Mouse (Mus musculus) kidney, adult 8-10 months (tissue): Measurements from ENCODE around the gene Parm1.
A peak's percentile ranks its signal among the peaks of the same experiment; 100 is the strongest.

Source experiments
- DNase-seq, 2 experiments: peaks; one replicate each; pipeline ENCODE4 v3.0.0; 2022

Gene Parm1

DNA sequence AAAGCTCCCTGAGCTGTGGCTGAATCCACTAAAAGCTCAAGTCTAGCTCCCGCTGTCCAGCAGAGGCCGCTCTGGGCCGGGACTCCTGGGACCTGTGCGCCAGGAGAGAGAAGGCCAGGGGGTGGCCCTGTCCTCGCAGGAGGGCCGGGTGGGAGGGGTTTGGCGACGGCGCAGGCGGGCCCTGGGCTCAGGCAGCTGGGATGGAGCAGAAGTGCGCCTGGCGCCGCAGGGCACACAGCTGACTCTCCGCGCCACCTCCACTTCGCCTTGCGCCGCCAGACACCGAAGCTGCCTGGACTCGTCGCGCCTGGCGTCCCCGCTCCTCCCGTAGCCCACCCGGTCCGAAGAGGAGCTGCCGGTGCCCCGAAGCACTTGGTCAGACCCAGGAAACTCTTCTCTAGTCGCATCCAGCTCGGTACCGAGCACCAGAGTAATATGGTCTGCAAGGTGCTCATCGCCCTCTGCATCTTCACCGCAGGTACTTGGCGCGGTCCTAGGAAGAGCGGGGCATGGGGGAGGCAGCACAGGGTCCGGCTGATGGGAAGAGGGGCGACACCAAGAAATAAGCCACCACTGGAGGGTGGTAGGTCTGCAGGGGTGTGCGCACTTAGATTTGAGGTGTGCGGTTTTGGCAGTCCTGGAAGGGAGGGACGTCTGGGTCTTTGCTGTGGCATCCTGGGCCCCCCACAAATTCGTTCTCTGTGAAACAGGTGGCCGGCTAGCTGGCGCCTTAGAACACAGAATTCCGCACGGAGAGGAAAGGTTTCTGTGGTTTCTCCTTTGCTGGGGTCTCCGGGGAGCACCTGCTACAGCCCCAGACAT, at the start of gene Parm1:
TSS of gene Parm1 (plus strand) at position 136 of the 822 bp plus-strand sequence.
- peak; percentile 66 to 72 for DNase-seq

DNA sequence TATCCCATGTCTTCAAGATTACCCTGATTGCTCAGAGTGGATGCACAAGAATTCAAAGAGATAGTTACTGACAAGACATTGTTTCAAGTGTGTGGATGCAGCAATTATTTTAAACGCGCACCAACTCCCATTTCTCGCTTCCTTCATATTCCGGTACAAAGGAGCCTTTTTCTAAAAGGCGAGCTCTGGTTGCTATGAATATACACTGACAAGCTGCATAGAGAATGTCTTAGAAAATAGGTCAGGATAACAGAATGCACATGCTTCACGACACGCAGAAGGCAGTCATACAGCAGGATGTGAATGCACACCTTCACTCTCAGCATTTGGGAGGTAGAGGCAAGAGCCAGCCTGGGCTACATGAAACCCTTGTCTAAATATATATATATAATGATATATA, 42.2 kb upstream of the Parm1 start:
- DNase-seq, result no peak

DNA sequence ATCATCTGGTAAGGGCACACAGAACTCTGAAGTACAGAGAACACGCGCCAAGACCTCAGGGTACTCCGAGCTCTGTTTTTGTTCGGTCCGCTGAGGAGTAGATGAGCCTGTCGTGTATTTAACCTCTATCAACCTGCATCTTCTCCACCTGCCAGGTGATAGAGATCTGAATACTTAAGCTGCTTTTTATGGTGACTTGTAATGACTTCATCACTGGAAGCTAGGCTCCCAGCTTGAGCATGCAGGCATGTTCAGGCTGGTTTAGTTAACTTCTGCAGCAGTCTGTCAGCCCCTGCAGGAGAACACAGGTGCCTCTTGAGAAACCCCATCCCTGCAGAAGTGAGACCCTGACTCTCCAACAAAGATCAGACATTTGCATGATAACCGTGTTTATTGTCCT, 40.6 kb upstream of the Parm1 start:
- DNase-seq, result no peak

DNA sequence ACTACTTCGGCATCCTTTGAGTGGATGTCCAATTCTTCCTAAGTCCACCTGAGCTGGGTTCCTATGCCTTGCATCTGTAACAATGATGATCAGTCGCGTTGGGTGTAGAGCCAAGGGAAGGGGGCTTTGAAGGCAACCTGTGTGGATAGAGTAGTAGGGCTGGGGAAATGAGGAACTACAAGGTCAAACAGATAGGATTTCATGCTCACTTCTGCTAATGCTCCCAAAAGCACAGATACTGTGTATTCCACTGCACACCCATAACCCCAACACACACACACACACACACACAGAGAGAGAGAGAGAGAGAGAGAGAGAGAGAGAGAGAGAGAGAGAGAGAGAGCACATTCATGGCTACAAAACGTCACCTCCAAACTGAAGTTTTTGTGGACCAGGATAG, 38.7 kb upstream of the Parm1 start:
- DNase-seq, result no peak

DNA sequence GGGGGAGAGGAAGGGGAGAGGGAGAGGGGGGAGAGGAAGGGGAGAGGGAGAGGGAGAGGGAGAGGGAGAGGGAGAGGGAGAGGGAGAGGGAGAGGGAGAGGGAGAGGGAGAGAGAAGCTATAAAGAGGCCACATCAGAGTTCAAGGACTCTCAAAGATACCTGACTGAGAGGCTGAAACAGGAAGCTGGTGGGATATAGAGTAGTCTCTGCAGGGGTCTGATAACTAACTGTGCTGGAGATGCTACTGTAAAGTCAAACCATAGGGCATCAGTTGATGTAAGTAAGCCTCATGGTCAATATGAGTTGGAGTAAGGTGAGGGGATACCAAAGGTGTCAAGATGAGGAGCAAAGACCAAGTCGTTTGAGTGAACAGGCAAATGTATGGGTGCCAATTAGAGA, 37.3 kb upstream of the Parm1 start:
- no peak for DNase-seq

DNA sequence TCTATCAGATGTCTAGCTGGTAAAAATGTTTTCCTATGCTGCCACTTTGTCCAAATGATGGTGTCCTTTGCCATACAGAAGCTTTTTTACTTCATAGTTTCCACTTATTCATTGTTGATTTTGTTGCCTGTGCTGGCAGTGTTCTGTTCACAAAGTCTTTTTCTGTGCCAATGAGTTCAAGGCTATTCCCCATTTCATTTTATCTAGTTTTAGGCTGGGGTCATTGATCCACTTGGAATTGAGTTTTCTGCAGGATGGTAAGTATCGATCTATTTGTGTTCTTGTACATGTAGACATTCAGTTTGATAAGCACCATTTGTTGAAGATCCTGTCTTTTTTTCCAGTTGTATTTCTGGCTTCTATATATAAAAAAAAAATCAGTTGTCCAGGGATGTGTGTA, 33.1 kb upstream of the Parm1 start:
- DNase-seq, result no peak

DNA sequence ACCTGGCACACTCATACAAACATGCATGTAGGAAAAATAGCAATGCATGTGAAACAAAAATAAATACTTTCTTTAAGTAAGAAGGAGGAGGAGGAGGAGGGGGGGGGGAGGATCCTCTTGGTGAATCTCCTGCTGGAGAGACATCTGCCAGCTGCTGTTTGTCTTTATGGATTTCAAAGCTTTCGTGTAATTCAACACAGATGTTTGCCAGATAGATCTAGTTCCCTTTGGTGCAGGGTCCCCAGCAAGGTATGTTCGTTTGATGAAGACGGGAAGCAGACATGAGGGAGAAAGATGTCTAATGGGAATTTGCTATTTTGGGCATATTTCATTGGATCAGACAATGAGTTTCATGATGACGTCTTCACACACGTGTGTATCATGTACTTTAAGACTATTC, 23.0 kb upstream of the Parm1 start:
- DNase-seq, result no peak

DNA sequence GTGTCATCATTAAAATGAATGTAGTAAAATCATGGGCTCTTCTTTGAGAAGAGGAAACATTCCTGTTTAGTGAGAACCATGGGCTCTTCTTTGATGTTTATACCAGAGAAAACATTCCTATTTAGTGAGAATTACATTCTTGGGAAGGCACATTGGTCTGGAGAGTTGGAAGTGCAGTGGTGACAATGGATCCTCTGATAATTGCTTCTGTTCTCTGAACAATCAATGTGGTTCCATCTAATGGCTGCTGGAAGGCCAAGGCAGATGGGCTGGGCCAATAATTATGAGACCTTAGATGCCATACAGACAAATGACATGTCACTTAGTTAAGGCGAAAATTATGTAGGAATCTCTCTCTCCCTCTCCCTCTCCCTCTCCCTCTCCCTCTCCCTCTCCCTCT, 16.1 kb upstream of the Parm1 start:
- DNase-seq, result no peak

DNA sequence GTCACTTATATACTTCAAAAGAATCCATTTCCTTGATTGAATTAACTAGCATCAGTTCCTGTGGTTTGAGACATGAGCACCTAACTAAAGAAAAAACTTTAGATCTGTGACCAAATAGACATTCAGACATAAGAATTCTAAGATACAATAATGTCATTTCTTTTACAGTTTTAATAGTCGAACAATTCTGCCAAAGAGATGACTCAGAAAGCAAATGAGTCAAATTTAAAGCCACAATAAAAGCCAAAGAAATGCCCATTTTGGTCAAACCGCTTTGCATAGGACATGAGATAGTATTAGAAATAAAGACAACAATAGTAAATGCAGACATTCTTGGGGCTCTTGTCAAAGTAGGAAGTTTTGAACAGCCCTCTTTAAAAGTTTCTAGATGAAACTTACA, 15.0 kb upstream of the Parm1 start:
- no peak for DNase-seq

DNA sequence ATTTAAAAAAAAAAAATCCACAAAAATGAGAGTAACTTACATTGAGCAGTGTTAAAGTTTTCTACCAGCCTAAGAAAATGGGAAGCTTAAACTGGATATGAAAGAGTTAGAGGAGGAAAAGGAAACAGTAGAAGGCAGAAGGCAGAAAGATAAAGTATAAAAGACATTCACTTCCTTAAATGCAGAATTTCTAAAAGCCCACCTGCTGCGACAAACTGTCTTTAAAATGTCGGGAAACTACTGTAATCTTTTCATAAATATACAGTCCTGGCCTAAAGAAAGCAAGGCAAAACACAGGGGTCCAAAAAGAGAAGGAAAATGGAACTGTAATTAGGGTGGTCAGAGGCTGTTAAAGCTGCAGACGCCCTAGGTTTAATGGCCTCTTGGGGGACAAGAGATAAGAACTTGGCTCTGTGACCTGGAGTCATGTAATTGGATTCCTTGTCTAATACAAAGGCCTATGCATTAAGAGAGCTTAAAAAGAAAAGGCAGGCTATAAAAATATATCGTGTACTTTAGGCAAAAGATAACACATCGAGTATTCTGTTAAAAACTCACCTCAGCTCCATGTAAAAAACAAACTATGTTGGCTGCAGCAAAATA, 13.0 kb upstream of the Parm1 start:
- no peak for DNase-seq

DNA sequence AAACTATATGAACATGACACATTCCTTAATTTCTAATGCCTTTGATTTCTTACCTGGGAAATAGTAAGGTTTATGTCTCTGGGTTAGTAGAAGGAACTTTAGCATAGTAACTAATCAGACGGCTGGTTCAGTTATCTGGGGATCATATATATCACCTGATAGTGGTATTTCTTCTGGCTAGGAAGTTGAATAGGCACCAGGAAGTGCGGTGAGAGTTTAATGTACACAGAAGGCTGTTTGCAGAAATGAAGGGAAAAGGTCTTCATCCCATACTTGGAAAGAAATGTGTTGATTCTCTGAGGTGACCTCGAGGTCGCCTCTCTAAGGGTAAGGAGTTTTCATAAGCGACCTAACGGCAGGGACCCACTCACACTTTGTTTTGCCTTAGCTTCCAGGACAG, 338 bp upstream of the Parm1 start:
- no peak for DNase-seq

DNA sequence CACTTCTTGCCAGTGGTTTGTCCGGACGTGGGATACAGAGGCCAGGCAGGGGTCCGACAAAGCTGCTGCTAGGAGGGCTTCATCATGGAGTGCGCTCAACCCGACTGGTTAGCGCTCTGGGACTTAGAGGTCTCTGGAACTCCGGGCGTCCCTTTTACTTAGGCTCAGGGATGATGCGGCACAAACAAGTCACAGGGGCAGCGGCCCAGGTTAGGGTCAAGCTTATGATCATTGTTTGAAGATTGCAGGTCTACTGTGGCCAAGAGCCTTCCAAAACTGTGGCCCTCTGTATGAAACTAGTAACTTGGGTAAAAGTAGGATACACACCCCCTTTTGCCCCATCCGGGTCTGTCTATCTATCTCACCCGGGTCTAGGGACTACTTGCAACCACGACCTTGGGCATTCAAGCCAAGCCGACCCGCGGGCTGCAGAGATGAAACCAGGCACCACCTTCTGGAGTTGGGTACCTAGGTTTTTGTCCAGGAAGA, 931 bp downstream of the Parm1 start:
- no peak for DNase-seq

DNA sequence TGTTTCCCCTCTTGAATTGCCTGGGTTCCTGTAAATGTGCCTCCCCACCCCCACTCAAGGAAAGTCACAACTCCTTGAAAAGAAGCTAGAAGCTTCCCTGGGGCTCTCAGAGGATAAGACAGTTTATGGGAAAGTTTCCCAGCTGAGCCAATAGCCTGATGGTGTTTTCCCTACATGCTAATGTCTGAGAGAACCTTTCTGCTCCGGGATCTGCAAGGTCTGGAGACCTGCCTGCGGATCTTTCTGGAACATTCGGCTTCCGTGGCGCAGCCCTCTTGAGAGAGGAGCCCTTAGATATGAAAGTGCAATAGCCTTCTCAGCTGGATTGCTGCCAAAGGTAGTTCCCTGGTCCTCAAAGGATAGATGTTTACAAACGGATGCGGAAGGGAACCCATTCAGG, 1.5 kb downstream of the Parm1 start:
- peak in 1 of 2 experiments; percentile 8 for DNase-seq

DNA sequence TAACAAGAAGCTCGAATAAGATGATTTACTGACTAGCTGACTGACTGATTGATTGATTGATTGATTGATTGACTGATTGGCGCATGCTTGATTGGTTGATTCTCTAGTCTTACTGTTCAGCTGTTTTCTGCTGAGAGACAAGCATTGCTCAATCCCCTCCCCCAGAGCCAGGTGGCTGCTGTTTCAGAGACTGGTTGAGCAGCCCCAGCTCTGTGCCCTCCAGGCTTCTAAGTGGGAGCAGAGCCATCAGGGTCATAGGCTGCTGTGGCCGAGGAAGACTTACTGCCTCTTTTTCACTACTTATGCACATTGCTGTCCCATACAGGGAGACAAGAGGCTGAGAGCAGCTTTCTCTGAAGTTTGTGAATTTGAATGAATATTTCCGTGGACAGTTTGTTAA, 2.1 kb downstream of the Parm1 start:
- no peak for DNase-seq

DNA sequence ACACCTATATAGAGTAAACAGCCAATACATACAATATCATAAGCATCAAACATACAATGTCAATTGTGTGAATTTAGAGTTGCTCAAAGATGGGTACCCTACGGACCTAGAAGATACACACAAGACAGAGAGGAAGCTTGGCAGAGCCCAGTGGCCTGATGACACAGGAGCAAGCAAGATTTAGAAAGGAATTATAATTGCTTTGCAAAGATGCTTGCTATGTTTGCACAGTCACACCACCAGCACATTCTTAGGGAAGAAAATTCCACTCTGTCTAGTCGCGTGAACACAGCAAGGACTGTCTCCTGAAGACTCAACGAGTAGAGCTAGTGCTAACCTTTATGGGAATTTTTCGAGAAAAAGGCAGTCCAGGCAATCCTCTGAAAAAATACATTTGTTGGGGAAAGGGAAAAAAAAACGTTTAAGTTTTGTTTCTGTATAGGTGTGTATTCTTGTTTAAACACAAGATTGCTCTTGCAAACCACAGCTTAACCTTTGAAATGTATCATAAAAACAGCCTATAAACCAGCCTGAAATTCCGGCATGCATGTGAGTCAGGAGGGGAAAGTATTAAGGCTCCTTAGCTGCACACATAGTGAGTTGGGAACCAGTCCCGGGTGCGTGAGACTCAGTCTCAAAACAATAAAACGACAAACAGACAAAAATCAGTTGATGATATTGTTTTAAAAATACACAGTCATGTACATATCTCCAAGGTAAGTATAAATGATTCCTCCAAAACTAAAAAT, 15.5 kb downstream of the Parm1 start:
- DNase-seq, result peak in 1 of 2 experiments; percentile 5

DNA sequence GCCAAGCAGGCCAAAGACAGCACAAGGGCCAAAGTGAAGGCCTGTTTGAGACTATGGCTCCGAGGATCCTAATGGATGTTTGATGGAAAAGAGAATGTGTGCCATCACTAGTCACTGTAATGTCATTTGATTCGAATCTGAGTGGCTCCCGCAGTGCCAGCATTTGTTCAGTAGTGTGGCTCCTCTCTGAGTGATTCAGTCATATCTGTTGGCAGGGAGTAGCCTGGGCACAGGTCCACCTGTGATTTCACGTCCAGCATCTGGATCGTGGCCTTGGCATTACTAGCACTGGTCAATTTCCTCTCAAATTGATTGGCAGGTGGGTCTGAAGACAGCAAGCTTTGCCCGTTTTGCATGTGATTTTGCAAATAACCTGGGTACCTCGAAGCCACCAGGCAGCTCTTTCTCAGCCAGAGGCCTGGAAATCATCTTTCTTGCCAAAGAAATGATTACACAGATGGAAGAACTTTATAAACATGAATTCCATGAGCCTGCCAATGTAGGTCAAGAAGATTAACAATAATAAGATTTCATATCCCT, 41.7 kb downstream of the Parm1 start:
- no peak for DNase-seq

DNA sequence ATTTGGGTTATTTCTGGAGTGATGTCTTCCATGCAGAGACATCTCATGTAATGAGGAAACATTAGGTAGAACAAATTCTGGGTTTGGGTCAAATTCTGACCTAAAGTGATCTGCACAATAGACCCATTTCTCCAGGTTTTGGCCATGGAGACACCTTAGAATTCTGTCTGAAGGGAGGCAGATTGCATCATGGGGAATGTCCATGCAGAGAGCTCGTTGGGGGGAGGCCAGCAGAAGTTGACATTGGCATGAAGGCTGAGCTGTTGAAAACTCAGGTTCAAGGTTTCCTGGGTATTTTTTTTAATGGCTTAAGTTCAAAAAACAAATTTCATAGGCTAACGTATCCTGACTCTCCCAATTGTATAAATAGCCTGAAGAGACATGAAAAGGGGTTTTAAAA, 42.3 kb downstream of the Parm1 start:
- no peak for DNase-seq

DNA sequence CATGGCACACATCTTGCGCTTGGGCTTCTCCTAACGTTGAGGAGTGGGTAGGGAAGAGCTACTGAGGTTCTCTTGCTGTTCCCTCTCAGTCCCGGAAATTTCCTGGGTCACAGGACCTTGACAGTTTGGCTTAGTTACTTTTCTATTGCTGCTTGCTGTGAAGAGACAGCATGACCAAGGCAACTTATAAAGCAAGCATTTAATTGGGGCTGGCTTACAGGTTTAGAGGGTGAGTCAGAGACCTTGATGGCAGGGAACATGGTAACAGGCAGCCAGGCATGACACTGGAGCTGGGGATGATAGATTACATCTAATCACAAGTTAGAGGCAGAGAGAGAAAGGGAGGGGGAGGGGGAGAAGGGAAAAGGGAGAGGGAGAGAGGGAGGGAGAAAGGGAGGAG, 44.0 kb downstream of the Parm1 start:
- no peak for DNase-seq

DNA sequence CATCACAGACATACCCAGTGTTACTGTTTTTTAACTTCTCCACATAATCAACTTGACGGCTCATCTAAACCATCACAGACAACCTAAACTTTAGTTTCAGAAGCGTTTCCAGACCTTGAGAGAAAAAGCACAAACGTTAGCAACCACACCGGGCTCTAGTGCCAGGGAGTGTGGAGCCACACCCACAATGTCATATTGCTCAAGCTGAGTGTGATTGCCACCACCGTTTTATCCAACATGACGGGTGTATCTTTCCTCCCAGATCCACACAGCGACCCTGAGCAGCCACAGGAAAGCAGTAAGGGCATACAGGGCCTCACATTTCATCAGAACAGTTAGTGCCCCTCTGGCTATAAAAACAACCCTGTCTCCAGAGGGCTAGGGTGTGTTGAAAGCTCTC, 45.1 kb downstream of the Parm1 start:
- no peak for DNase-seq

DNA sequence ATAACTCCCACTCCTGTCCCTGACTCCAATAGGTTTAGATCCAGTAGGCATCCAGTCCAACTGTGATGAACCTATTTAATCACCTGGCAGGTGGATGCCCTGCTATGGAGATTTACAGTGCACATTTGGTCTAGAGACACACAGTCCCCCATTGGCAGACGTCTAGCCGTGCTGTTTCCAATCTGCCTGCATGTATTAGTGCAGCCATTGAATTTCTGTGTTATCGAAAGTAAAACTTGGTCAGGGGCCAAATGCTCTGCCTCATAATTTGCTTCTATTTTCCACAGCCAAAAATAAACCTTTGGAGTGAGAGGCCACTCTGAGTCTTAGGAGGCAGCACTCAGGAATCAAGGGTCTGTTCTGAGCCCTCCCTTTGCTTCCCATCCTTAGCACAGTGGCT, 46.6 kb downstream of the Parm1 start:
- DNase-seq, result no peak

DNA sequence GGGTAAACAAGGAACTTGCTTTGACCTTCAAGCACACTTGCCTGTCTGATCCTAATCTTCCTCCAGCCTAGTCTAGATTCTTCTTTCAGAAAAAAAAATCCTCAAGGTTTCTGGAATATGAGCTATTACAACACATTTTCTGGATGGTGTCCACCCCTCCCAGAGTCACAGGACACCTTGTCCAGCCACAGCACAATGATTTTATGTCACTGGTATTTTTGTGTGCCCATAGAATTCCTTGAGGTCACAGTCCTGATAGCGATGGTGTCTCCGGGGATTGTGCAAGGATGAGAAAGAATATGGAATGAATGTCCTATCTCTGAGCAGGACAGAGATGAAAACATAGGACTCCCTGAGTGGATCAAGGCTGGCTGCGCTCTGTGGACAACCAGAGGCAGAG, 48.0 kb downstream of the Parm1 start:
- DNase-seq, result peak in 1 of 2 experiments; percentile 2

DNA sequence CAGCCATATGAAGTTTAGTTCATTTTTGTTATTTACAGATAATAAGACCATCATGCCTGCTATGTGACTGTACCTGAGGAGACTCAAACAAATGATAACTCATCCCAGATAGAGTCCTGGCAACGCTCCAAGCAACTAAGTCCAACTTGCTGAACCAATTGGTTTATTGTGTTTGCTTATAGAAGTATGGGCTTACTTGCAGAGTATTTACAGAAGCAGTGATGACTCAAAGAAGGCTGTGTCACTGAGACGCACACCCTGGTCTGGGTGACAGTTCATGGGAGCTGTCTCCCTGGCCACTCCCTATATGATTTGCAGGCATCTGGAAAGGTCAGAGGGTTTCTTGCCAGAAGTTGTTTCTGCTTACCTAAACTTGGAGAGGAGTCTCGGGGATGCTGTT, 49.2 kb downstream of the Parm1 start:
- no peak for DNase-seq

DNA sequence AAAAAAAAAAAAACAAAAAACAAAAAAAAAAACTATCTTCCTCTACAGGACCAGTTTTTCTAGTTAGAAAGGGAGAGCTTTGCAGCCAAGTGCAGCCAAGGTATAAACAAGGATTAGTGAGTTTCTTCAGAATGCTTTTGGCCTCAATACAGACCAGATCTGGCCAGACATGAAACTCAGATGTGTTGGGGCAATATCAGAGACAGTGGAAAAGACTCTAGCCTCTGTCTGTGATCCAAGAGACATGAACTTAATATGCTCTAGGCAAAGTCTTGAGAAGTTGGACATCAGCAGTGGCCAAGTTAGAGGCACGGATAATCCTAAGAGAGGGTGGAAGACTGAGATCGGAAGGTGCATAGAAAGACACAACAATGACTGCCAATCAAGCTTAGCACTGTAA, 56.8 kb downstream of the Parm1 start:
- no peak for DNase-seq

DNA sequence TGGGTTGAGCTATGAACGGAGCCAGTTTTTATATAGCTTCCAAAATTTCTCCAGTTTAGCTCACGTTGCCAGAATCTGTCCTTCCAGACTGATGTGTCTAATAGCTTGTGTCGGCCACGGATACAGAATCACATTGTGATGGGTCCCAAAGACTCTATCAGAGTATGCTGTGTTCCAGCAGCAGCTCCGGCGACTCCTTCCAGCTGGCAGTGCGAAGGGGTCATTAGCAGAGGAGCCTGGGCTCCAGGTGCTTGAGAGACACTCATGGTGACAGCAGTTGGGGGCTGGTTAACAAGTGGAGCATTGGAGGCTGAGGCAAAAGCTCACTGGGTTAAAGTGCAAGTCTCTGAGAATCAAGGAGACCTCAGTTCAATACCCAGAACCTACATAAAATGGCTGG, 61.5 kb downstream of the Parm1 start:
- no peak for DNase-seq
